Mouse (Mus musculus): ENCODE results near the gene Atxn2.
A peak's percentile ranks its signal among the peaks of the same experiment; 100 is the strongest.
"Not testable (repeated sequence)": the region's sequence is repeated elsewhere in the genome, so short reads cannot be mapped to it uniquely, and the experiment has no call there.

Gene Atxn2

DNA sequence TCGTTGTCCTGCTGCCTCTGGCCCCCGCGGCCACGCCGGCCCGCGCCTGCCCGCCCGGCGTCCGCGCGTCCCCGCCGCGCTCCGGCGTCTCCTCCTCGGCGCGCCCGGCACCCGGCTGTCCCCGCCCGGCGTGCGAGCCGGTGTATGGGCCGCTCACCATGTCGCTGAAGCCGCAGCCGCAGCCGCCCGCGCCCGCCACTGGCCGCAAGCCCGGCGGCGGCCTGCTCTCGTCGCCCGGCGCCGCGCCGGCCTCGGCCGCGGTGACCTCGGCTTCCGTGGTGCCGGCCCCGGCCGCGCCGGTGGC is 743 bp downstream of the Atxn2 start:
- no peak for DNase-seq (ENCODE audit: low spot score in 2 of 2)

DNA sequence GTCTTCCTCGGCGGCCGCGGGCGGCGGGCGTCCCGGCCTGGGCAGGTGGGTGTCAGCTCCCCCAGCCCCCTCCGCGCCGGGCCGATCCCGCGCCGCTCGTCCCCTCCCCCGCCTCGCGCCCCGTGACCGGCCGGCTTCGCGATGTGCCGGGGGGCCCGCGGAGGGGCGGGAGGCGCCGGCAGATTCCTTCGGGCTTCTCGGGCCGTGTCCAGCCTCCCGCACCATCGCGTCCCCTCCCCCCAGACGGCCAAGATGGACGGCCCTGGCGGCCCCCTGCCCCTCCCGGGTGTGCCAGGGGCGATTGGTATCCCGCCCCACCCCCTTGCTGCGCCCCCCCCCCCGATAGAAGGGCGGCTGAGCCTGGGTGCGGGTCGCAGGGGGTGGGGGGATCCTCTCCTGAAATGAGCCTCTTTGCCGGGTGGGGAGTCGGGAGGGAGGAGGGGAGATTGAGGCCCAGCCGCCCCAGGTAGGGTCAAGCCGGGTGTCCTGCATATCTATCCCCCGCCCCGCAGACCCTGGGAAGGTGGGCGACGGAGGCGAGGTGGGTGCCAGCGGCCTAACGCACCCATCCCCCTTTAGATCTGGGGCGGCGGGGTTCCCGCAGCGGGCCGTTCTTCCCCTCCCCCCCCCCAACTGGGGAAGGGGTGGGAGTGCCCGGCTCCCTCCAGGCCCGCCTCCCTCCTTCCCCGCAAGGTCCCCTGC is 1.2 kb downstream of the Atxn2 start:
- peak; percentile 12 to 21 for DNase-seq (ENCODE audit: low spot score in 2 of 2)

DNA sequence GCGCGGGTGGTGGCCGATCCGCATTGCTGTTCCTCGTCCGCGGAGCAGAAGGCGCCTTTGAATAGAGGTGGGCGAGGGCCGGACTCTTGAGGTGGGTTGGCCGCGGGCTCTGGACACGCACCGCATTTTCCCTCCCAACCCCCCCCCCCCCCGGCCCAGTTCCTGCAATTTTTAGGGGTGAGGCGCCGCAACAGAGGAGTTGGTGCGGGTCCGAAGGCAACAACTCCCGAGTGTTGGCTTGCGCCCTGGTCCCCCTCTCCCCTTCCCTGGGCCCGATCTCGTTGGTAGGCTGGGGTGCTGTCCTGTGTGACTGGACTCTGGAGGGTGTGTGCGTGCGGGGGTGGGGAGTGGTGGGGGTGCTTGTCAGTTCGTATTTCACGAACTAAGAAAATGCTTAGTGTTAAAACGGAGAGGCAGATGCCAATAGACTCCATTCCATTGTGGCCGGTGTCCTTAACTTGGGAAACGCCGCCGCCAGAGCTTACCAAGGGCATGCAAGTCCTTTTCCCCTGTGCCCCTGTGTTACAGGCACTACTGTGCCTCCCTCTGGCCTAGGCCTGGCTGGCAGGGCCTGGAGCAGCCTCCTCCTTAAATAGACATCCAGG is 1.9 kb downstream of the Atxn2 start:
- DNase-seq (ENCODE audit: low spot score in 2 of 2): peak in 1 of 2 experiments; percentile 5

DNA sequence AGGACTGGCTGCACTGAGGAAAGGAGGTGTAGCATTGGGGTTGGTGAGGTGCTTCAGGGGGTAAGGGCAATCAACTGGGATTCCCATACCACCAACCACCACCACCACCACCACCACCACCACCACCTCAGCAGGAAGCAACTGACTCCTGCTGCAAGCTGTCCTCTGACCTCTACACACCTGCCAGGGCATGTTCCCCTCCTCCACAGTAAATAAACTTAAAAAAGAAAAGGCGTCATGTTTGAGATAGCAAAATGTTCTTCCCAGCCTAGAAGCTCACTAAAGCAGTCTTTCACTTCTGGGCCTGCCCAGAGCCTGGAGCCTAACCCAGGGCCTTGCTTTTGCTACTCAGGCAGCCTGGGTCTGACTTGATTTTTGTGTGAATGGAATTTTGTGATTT is 3.2 kb downstream of the Atxn2 start:
- DNase-seq (ENCODE audit: low spot score in 2 of 2): no peak

DNA sequence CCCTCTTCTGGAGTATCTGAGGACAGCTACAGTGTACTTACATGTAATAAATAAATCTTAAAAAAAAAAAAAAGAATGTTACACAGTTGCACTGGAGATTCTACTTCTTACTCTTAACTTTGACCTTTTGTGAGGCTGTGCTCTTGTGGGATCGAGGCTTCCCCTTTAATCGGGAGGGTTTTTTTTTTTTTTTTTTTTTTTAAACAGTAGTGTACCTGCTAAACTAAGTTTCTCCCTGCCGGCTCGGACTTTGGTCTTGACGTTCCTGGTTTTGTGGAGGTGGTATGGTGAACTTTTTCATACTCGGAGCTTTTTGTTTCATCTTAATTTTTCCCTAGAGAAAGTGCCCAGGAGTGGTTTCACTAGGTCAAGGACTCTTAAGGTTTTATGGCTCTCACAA is 3.8 kb downstream of the Atxn2 start:
- DNase-seq (ENCODE audit: low spot score in 2 of 2): no peak

DNA sequence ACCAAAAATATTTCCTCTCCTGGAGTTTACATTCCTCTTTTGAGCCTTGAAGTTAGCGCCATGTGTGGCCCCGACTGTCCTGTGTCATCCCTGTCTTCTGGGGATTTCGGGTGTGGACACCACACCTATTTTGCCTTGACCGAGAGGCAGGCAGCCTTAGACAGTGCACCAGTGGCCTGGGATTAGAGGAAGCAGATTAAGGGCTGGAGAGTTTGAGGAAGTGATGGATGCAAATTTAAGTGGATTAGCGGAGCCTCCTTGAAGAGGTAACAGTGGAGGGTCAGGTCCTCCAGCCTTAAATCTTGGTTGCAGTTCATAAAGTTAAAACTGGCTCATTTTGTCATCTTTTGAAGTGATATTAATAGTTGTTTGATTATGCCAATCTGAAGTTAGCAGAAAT is 7.3 kb downstream of the Atxn2 start:
- no peak for DNase-seq (ENCODE audit: low spot score in 2 of 2)

DNA sequence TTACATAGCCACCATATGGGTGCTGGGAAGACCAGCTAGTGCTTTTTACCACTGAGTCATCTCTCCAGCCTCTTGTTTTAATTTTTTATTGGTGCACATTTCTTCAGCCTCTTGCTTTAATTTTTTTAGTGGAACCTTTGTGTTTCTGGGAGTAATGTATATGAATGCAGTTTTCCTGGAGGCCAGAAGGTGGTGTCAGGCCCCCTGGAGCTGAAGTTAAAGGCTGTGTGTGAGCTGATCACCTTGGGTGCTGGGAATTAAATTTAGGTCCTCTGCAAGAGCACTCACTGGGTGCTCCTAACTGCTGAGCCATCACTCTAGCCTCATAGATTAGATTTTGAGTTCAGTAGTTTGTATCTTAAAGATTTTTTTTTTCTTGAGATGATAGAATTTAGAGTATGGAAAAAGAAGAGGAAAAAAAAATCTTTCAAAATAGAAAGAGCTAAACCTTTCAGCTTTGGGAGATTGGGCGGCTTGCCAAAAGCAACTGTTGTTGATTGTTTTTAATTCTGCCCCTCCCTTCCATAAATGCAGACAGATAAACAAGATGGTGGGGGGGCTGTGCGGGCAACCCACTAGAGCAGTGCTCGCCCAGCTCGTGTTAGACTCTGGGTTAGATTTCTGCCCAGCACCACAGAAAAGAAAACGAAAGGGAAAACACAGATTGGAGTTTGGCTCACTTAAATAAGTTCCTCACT is 9.9 kb downstream of the Atxn2 start:
- no peak for DNase-seq (ENCODE audit: low spot score in 2 of 2)

DNA sequence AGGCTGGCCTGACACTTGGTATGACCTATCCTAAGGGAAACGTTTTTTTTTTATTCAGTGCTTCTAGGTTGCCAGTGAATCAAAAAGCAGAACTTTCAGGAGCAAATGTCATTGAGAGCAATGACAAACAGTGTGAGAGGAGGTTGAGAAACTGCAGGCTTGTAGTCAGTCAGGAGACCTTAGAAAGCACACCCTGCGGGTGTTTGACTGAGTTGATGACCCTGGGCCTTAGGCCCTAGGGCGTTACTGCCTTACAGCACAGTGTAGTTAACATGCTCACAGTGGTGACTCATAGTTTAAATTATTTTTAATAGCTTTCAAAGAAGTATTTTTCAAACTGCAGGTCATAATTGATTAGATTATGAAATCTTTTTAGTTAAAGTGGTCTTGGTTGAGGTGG is 10.7 kb downstream of the Atxn2 start:
- DNase-seq (ENCODE audit: low spot score in 2 of 2): no peak

DNA sequence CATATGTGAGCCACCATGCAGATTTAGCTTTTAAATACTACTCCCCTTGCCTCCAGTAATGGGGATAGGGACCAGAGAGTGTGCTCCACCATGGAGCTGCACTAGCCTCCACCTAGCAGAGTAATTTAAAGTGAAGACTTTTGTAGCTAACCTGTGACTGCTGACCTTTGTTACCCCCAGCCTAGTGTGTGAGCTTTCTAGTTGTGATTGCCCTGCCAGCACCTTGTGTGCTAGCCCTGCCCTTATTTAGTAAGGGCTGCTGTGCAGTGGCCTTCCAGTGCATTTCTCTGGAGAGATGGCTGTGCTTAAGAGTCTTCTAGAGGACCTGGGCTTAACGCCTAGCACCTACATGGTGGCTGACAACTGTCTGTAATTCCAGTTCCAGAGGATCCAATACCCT is 13.5 kb downstream of the Atxn2 start:
- DNase-seq (ENCODE audit: low spot score in 2 of 2): no peak

DNA sequence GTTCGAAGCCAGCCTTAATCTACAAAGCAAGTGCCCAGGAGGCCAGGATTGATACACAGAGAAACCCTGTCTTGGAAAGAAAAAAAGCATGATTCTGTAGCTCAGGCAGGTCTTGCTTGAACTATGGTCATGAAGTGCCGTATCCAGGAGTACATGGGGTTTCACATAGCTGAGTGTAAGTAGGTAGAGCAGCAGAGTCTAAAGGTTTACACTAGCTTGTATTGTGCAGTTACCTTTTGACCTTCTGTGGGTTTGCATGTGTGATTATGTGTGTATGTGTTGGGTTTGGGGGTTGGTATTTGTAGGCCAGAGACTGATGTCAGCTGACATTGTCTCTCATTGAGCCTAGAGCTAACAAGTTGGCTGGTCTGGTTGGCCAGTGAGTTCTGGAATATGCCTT is 18.9 kb downstream of the Atxn2 start:
- DNase-seq (ENCODE audit: low spot score in 2 of 2): no peak

DNA sequence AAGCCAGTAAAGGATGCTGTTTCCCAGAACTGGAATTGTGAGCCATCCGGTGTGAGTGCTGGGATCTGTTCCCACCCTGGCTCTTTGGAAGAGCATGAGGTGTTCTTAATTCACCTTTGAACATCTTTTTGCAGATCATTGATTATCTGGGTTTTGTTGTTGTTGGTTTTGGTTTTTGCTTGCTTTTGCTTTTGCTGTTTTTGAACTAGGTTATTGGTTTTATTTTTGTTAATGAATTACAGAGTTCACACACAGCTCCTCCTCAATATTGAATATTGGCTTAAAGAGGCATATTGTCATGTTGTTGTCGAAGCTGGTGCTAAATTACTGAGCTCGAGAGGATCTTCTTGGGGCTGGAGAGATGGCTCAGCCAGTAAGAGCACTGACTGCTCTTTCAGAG is 25.5 kb downstream of the Atxn2 start:
- no peak for DNase-seq (ENCODE audit: low spot score in 2 of 2)

DNA sequence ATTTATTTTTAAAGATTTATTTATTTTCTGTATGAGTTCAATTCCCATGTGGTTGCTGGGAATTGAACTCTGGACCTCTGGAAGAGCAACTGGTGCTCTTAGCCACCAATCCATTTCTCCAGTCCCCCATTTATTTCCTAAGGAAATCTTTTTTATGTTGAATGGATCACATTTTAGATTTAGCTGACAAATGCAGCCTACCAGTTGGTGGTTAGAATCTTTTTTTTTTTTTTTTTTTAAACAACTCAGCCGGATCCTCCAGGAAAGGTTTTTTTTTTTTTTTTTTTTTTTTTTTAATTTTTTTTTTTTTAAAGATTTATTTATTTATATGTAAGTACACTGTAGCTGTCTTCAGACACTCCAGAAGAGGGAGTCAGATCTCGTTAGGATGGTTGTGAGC is 27.0 kb downstream of the Atxn2 start:
- not testable (repeated sequence) for DNase-seq (ENCODE audit: low spot score in 2 of 2)

DNA sequence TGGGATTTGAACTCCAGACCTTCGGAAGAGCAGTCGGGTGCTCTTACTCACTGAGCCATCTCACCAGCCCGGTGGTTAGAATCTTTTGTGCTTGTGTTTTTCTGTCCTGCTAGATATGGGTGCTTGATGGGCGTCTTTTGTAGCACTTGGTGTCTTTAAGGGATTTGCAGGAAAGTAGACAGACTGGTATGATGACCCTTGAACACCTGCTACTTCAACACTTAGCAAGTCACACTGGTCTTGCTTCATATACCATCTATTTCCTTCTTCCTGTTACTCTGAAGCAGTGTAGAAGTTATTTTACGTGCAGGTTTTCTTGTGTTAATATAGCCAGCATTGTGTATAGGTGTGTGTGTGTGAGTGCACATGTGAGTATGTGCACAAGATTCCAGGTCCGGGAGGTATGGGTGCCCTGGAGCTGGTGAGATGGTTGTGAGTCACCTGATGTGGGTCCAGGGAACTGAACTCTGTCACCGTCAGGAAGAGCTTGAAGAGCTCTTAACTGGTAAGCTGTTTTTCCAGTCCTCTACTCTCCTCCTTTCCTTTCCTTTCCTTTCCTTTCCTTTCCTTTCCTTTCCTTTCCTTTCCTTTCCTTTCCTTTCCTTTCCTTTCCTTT is 27.5 kb downstream of the Atxn2 start:
- no peak for DNase-seq (ENCODE audit: low spot score in 2 of 2)

DNA sequence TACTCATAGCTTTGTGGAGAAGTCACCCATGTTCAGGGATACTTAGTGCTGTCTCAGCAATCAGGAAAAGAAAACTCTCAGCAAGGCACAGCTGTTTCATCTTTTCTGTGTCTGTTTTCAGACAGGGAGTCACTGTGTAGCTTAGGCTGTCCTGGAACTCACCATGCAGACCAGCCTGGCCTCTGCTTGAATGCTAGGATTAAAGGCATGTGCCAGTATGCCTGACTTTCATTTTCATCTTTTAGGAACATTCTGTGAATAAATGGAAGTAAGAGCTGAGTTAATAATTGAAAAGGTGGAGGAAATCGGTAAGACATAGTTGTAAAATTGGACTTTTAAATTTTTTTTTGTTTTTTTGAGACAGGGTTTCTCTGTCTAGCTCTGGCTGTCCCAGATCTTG is 29.4 kb downstream of the Atxn2 start:
- DNase-seq (ENCODE audit: low spot score in 2 of 2): no peak

DNA sequence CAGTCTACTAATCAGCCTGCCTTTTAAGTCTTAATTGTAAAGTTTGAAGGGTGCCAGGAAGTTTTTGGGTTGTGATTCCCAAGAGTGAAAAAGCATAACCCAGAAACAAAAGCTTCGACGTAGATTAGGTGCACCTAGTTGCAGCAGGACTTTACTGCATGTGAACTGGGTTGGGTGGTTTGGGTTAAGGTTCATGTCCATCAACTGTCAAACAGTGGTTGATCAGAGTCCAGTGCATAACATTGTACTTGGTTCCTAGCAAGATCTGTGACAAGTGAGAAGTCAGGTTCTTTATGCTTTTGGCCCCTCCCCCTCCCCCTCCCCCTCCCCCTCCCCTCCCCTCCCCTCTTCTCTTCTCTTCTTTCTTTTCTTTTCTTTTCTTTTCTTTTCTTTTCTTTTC is 31.8 kb downstream of the Atxn2 start:
- DNase-seq (ENCODE audit: low spot score in 2 of 2): no peak

DNA sequence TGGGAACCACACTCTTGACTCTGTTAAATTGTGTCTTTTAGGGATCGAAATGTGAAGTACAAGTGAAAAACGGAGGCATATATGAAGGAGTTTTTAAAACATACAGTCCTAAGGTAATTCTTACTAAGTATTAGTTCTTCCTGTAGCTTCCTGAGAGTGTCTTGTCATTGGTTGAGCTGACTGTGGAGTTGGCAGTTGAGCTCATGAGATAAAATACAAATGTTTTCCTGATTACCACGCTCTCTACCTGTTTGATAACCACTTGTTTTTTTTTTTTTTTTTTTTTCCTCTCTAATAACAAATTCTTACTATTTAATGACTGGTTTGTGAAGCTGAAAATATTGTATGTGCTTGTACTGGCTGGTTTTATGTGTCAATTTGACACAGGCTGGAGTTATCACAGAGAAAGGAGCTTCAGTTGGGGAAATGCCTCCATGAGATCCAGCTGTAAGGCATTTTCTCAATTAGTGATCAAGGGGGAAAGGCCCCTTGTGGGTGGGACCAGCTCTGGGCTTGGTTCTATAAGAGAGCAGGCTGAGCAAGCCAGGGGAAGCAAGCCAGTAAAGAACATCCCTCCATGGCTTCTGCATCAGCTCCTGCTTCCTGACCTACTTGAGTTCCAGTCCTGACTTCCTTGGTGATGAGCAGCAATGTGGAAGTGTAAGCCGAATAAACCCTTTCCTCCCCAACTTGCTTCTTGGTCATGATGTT is 36.9 kb downstream of the Atxn2 start:
- not testable (repeated sequence) for DNase-seq (ENCODE audit: low spot score in 2 of 2)

DNA sequence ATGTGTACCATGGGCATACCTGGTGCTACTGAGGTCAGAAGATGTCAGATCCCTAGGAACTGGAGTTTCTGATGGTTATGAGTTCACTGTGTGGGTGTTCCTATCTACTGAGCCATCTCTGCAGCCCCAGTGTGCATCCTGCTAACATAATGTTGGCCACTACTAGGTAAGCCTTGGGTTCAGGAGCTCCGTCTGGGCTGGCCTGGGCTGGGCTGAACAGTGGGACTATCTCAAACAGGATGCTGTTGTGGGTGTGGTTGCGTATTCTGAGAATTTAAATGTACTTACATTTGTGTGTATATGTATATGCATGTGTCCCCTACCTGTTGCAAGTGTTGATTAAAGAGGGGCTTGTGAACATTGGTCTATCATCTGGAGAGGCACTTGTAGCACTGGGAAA is 38.5 kb downstream of the Atxn2 start:
- no peak for DNase-seq (ENCODE audit: low spot score in 2 of 2)

DNA sequence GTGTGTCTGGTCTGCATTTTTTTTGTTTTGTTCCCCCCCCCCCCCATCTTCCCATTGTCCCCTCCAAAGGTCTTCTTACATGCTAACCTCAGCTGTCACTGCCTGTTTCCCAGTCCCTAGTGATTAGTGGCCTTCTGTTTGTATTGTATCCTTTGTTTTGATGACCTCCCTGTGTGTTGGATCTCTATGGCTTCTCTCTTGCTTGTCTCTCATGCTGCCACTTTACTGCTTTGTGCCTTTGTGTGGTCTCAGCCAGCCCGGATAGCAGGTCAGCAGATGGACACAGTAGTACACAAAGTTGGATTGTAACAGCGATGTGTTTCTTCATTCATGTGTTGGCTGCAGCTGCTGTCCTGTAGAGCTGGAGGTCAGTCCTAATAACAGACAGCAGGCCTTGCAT is 46.8 kb downstream of the Atxn2 start:
- no peak for DNase-seq (ENCODE audit: low spot score in 2 of 2)

DNA sequence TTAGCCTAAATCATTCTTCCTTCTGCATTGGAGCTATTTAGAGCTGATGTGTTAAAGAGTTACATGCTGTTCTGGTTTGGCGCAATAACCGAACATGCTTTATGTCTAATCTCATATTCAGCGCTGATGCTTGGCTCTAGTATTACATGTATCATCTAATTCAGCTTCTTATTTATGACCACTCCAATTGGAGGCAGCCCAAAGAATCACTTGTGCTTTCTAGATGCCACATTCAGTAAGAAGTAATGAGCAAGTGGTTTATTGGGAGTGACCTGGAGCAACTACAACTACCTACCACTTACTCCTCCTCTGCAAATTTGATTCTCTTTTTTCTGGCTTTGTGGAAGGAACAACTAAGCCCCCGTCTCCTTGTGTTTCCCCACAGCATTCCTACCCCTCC is 47.2 kb downstream of the Atxn2 start:
- no peak for DNase-seq (ENCODE audit: low spot score in 2 of 2)

DNA sequence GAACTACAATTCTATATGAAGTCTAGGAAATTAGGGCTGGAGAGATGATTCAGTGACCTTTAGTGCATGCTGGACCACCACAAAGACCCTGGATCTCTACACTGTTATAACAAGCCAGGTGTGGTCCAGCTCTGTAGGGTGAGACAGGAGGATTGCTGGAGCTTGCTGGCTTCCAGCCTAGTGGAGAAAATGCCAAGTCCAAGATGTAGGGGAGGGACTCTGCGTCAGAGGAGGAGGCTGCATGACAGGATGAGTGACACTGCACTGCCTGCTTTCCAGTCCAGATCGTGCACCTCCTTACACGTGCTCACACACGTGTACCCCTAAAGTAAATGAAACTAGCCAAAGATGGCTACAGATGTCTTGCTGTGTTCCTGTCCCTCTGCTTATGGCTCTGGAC is 48.8 kb downstream of the Atxn2 start:
- no peak for DNase-seq (ENCODE audit: low spot score in 2 of 2)

DNA sequence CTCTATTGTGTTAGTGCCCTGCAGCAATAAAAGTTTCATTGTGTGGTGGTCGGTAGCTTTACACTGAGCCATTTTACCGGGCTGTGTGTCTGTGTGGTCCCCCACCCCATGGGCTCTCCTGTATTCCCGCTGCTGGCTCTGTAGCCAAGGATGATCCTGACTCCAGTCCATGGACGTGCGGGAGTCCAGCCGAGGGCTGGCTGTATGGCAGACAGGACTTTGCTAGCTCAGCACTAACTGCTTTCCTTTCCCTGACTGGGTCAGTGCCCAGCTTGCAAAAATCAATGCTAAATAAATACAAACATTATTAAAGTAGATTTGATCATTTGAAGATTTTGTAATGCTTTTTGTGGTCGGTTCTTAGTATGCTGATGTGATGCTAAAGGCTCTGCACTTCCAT is 50.3 kb downstream of the Atxn2 start:
- no peak for DNase-seq (ENCODE audit: low spot score in 2 of 2)

DNA sequence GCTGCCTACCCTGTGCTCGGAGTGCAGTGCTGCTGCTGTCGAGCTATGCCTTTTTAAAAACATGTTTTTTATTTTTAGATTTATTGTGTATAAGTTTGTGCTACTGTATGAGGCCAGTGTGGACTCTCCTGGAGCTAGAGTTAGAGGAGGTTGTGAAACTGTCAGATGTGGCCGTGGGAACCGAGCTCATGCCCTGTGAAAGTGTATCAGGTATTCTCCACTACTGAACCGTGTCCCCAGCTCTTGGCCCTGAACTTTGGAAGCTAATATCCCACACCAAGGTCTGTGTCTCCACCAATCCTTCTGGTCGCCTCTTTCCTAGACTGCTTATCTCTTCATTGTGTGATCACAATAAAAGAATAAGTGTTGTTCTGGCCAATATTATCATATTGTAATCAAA is 51.8 kb downstream of the Atxn2 start:
- no peak for DNase-seq (ENCODE audit: low spot score in 2 of 2)

Data from spleen, postnatal 36 days (tissue).